Mouse (Mus musculus): ENCODE data around the gene Hspb8. TPM values are rescaled to one million over a fixed set of nuclear protein-coding genes. Genes with fewer than 3 reads are reported as not detected.

Hspb8 gene
- polyA plus RNA-seq, 2 experiments = 2.3 to 2.5 TPM

DNA sequence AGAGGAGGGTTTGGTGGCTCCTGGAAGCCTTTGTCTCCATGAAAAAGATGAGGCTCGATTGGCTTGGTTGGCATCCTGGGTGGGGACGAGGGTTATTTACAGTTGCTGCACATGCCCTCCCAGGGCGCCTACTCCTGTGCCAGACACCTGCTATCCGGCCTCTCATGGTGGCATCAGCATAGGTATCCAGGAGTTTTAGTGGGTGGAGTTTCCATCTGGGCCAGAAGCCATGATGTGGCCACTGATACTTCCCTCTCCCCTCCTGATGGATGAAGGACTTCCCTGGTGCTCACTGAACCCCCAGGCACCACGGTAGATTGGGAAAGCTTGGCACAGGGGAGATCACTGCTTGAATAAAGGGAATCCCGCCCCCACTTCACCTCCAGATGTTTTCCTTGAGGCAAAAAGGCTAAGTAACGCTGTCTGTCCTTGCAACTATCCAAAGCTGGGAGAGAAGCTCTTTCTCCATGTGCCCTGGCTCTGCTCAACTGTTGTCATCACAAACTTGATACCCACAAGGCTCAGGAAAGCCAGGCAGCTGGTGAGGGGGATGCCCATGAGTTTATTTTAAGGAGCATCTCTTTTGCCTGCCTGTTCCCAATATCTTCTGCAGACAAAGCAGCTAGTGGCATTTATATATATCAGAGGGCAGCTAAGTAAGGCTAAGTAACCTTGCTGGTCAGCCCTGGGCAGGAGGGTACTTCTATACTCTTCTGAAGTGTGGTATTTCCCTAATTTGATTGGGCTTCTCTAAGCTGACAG, 20.2 kb upstream of the Hspb8 start:
- WGBS (ENCODE audit: insufficient replicate concordance) = 46% methylated on average over 7 of the region's 7 CpGs
- peaks cover 0 to 3% of the 10 kb centered on the region in 2 experiments; a peak in 1 of 4 replicates for H3K4me1 ChIP-seq (replicated peaks; ENCODE audit: control insufficient read depth in 2 of 2, insufficient read depth in 2 of 2, low read length in 1 of 2)
- no peak overlapping the region for H3K27ac ChIP-seq
- no peaks in the 10 kb centered on the region for H3K9me3 ChIP-seq (ENCODE audit: control insufficient read depth, low read length)
- H3K9ac ChIP-seq (replicated peaks) = no peak overlapping the region
- ATAC-seq (ENCODE audit: insufficient read depth) (no peak), DNase-seq (ENCODE audit: low read depth in 3 of 3, low spot score in 3 of 3) (no peak)
- H3K4me3 ChIP-seq (ENCODE audit: insufficient read depth in 1 of 2, low read depth in 2 of 2, low read length in 2 of 2) = no peak overlapping the region
- no peaks in the 10 kb centered on the region for H3K27me3 ChIP-seq (ENCODE audit: control insufficient read depth, insufficient read depth, low read length)
- H3K36me3 ChIP-seq (replicated peaks; ENCODE audit: control insufficient read depth, insufficient read depth, low read depth) = no peaks in the 10 kb centered on the region
- no peak overlapping the region for H3K4me2 ChIP-seq (ENCODE audit: low read depth)
- TF ChIP-seq EP300 (IDR thresholded peaks at IDR 0.05; ENCODE audit: low read depth) = no peak
- no peak for TF ChIP-seq CTCF (IDR thresholded peaks at IDR 0.05; ENCODE audit: low read depth)

DNA sequence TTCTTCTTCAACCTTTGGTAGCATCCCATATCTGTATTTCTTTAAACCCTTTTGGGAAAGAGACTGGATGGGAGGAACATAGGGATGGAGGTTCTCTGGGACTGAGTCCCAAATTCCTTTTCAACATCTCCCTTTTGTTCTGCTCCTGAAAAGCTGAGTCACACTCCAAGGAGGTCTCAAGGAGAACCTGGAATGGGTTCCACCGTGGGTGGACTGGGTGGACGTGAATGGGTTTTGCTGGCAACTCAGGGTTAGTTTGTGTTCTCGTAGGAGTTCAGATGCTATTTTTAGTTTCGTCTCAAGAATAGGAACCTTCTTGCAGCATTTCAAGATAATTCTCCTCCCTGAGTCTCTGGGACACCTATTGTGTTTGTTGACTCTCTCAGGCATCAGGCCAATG, 17.6 kb upstream of the Hspb8 start:
- H3K9me3 ChIP-seq (ENCODE audit: control insufficient read depth, low read length) = no peaks in the 10 kb centered on the region
- TF ChIP-seq CTCF (IDR thresholded peaks at IDR 0.05; ENCODE audit: low read depth) (no peak), EP300 (IDR thresholded peaks at IDR 0.05; ENCODE audit: low read depth) (no peak)
- no peaks in the 10 kb centered on the region for H3K36me3 ChIP-seq (replicated peaks; ENCODE audit: control insufficient read depth, insufficient read depth, low read depth)
- H3K4me3 ChIP-seq (ENCODE audit: insufficient read depth in 1 of 2, low read depth in 2 of 2, low read length in 2 of 2) = no peak overlapping the region
- no peaks in the 10 kb centered on the region for H3K27me3 ChIP-seq (ENCODE audit: control insufficient read depth, insufficient read depth, low read length)
- 36% methylated on average over 4 of the region's 4 CpGs for WGBS (ENCODE audit: insufficient replicate concordance)
- H3K27ac ChIP-seq = no peak overlapping the region
- DNase-seq (ENCODE audit: low read depth in 3 of 3, low spot score in 3 of 3) (no peak), ATAC-seq (ENCODE audit: insufficient read depth) (no peak)
- no peaks in the 10 kb centered on the region for H3K4me1 ChIP-seq (replicated peaks; ENCODE audit: control insufficient read depth in 2 of 2, insufficient read depth in 2 of 2, low read length in 1 of 2)
- H3K4me2 ChIP-seq (ENCODE audit: low read depth) = no peak overlapping the region
- no peak overlapping the region for H3K9ac ChIP-seq (replicated peaks)

- no peak overlapping the region for H3K27ac ChIP-seq
- ATAC-seq (ENCODE audit: insufficient read depth) (no peak), DNase-seq (ENCODE audit: low read depth in 3 of 3, low spot score in 3 of 3) (no peak)
- H3K4me1 ChIP-seq (replicated peaks; ENCODE audit: control insufficient read depth in 2 of 2, insufficient read depth in 2 of 2, low read length in 1 of 2) = no peaks in the 10 kb centered on the region
- H3K36me3 ChIP-seq (replicated peaks; ENCODE audit: control insufficient read depth, insufficient read depth, low read depth) = no peaks in the 10 kb centered on the region
- no peak overlapping the region for H3K9ac ChIP-seq (replicated peaks)
- H3K9me3 ChIP-seq (ENCODE audit: control insufficient read depth, low read length) = no peaks in the 10 kb centered on the region
- no peaks in the 10 kb centered on the region for H3K27me3 ChIP-seq (ENCODE audit: control insufficient read depth, insufficient read depth, low read length)
- H3K4me3 ChIP-seq (ENCODE audit: insufficient read depth in 1 of 2, low read depth in 2 of 2, low read length in 2 of 2) = no peak overlapping the region
- 44% methylated on average over 4 of the region's 4 CpGs for WGBS (ENCODE audit: insufficient replicate concordance)
- TF ChIP-seq EP300 (IDR thresholded peaks at IDR 0.05; ENCODE audit: low read depth) (no peak), CTCF (IDR thresholded peaks at IDR 0.05; ENCODE audit: low read depth) (no peak)
- H3K4me2 ChIP-seq (ENCODE audit: low read depth) = no peak overlapping the region
These were observed 15.7 kb upstream of the Hspb8 start for GRCm38 (mm10) chr5:116438328-116438727.

- H3K4me1 ChIP-seq (replicated peaks; ENCODE audit: control insufficient read depth in 2 of 2, insufficient read depth in 2 of 2, low read length in 1 of 2) = no peaks in the 10 kb centered on the region
- no peak overlapping the region for H3K9ac ChIP-seq (replicated peaks)
- H3K27me3 ChIP-seq (ENCODE audit: control insufficient read depth, insufficient read depth, low read length) = no peaks in the 10 kb centered on the region
- no peak overlapping the region for H3K4me2 ChIP-seq (ENCODE audit: low read depth)
- ATAC-seq (ENCODE audit: insufficient read depth) = no peak
- TF ChIP-seq EP300 (IDR thresholded peaks at IDR 0.05; ENCODE audit: low read depth) (no peak), CTCF (IDR thresholded peaks at IDR 0.05; ENCODE audit: low read depth) (no peak)
- no peaks in the 10 kb centered on the region for H3K9me3 ChIP-seq (ENCODE audit: control insufficient read depth, low read length)
- H3K27ac ChIP-seq = no peak overlapping the region
- H3K4me3 ChIP-seq (ENCODE audit: insufficient read depth in 1 of 2, low read depth in 2 of 2, low read length in 2 of 2) = no peak overlapping the region
- no peak for DNase-seq (ENCODE audit: low read depth in 3 of 3, low spot score in 3 of 3)
- H3K36me3 ChIP-seq (replicated peaks; ENCODE audit: control insufficient read depth, insufficient read depth, low read depth) = no peaks in the 10 kb centered on the region
These were observed 13.5 kb upstream of the Hspb8 start for GRCm38 (mm10) chr5:116436117-116436516.

DNA sequence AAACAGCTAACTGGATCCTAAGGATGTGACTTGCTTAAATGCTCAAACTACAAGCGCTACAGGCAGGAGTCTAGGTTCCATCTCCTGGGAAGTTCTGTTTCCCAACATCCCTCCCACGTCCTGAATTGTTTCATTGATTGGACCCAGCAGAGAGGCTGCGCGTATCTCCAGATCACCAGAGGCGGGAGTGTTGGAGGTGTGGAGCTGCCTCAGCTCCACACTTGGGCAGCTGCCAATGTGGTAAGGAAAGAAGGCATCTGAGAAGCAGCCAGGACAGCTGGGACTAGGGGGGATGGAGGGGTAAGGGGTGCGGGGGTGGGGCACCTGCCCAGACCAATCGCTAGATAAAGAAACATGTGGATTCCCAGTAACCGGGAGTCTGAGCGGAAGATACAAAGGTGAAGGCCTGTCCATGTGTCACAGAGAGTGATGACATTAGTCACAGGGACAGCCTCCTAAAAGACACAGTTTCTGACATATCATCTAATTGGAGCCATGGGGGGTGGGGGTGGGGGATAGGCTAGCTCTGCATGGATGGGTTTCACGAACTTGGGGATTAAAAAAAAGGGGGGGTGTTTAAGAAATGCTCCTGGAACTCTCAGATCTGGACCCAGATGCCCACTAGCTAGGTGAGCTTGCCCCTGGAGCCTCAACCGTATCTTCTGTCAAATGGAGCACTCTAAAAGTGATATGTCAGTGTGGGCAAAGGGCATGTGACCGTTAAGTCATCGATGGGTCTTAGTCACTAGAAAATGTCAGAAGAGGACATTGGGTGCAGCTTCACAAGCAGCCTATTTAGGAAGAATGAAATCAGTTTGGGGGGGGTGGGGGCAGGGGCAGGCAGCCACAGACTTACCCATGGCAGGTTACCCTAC, 12.5 kb upstream of the Hspb8 start:
- Histone ChIP-seq H3K4me3 (ENCODE audit: insufficient read depth in 1 of 2, low read depth in 2 of 2, low read length in 2 of 2) (no peak overlapping the region), H3K27ac (no peak overlapping the region), H3K9ac (replicated peaks) (no peak overlapping the region), H3K27me3 (ENCODE audit: control insufficient read depth, insufficient read depth, low read length) (no peaks in the 10 kb centered on the region), H3K9me3 (ENCODE audit: control insufficient read depth, low read length) (no peaks in the 10 kb centered on the region), H3K4me1 (replicated peaks; ENCODE audit: control insufficient read depth in 2 of 2, insufficient read depth in 2 of 2, low read length in 1 of 2) (no peaks in the 10 kb centered on the region), H3K36me3 (replicated peaks; ENCODE audit: control insufficient read depth, insufficient read depth, low read depth) (no peaks in the 10 kb centered on the region), H3K4me2 (ENCODE audit: low read depth) (no peak overlapping the region)
- TF ChIP-seq EP300 (IDR thresholded peaks at IDR 0.05; ENCODE audit: low read depth) (no peak), CTCF (IDR thresholded peaks at IDR 0.05; ENCODE audit: low read depth) (no peak)
- WGBS (ENCODE audit: insufficient replicate concordance) = 58% methylated on average over 13 of the region's 13 CpGs
- no peak for ATAC-seq (ENCODE audit: insufficient read depth)
- DNase-seq (ENCODE audit: low read depth in 3 of 3, low spot score in 3 of 3) = no peak

All from liver, embryonic 14.5 days (tissue).